Mouse (Mus musculus): ENCODE measurements at regions not wholly inside any gene's neighbourhood (a gene's known extent, or its start where the extent isn't known, plus 50 kb on each side); places are given as distances from the start of the nearest gene placed in this dataset.

GRCm38 (mm10) chr5:90029751-90030150, 146.6 kb upstream of the Adamts3 start:
- peak; percentile 21 to 48 for DNase-seq

GRCm38 (mm10) chr5:90026835-90027753, 144.0 kb upstream of the Adamts3 start:
- DNase-seq, result no peak

DNA sequence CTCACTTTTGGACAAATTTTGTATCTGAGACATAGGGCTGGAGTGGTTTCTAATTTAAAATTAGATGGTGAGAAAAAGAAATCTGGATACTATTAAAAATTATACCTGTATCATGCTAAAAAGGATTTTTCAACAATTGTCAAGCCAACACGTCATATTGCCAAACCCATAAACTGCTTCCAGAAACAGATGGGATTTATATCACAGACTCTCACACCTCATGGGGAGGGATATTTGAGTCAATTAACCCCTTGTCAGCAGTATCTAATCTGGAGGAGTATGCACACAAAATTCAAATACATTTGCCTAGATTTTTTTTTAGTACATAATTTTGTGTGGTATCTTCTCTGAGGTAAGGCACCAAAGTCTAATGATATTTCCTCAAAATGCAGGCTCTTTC, 138.3 kb upstream of the Adamts3 start:
- DNase-seq, result no peak

- DNase-seq, result no peak
These were observed 117.6 kb upstream of the Adamts3 start for GRCm38 (mm10) chr5:90000758-90001157.

GRCm38 (mm10) chr5:89991568-89991967, 108.4 kb upstream of the Adamts3 start:
- DNase-seq, result no peak

GRCm38 (mm10) chr5:89981627-89982026, 98.5 kb upstream of the Adamts3 start:
- DNase-seq, result peak in 1 of 2 experiments; percentile 3

- DNase-seq, result no peak
These were observed 97.1 kb upstream of the Adamts3 start for GRCm38 (mm10) chr5:89980204-89980603.

DNA sequence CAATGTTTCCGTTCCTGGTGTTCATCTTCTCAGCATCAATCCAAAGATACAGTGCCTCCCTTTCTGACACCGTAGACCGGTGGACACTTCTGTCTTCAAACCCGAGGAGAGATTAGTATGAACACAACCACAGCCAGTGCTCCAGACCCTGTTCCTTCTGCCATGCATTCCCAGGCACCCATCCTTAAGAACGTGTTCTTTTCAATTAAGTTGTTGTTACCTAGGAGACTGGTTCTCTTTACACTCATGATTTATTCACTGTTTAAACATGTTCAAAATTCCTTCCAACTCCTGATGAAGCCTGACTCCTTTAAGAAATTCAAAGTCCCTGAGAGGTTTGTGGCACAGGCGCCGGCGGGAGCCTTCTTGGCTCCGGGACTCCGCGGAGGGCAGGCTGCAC, 69.5 kb upstream of the Adamts3 start:
- no peak for DNase-seq

DNA sequence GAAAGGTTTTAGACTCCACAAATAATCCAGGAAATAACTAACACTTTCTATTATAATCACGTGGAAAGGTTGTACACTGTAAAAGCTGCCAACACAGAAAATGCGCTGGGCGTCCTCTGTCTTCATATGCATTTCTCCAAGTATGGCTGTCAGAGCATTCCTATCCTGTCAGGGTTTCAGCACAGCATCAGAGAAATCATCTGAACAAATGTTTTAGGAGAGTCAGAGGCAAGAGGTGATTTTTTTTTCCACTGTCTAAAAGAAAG, 62.5 kb upstream of the Adamts3 start:
- DNase-seq, result no peak

- DNase-seq, result no peak
These were observed 61.9 kb upstream of the Adamts3 start for GRCm38 (mm10) chr5:89944855-89945659.

GRCm38 (mm10) chr5:89943276-89944127, 60.4 kb upstream of the Adamts3 start:
- DNase-seq, result no peak

DNA sequence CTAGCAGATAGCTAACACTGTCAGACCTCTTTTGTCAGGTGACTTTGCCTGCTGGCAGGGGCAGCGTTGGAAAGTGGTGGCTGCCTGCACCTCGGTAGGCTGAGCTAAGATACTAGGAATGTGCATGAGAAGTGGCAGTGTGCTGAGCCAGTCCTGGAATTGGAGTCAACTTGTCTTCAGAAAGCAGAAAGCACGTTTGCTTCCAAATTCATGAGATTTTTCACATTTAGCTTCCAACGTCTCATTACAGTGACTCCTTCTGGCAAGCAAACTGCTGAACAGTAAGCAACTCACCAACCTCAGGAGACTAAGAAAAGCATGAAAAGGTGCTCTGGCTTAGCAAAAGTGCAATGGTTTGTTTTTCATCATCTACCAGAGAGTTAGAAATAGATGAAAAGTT, 59.1 kb upstream of the Adamts3 start:
- no peak for DNase-seq

DNA sequence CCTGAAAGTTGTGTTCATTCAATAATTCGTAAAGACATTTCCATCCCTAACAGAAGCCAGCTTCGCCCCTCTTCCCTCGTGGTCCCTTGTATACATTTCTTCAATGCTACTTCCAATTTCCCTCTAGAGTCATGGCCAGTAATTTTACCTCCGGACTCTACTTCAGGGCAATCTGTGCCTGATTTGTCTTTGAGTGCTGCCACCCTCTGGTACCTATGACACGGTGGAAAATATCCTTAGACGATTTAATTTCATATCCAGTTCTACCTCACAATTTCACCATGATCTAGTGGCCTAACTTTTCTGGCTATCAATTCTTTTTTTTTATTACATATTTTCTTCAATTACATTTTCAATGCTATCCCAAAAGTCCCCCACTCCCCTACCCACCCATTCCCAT, 49.9 kb upstream of the Adamts3 start:
- DNase-seq, result no peak

Measured in kidney, postnatal 25 days (tissue).